Mouse (Mus musculus) cerebellum, adult 11 months (tissue): ENCODE results near the gene Slc43a2.

Source experiments
- DNase-seq: peaks from one replicate; pipeline ENCODE4 v3.0.0; 2022

Gene Slc43a2

DNA sequence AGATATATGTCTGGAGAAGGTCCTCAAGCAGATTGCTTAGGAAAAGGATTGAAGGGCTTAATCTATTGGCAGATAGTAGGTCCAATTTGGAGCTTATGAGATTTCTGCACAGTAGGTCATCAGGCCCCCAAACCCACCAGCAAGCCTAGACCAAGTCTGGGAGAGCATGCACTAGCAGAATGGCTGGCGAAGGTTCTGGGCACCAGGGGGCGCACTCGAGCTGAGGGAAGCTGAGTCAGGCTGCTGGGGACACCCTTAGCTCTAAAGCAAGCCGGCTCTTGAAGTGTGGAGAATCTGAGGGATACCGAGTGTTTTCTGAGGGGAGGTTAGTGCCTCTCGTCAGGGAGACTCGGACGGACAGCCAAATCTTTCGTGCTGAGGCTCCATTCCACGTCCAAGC, 1.2 kb upstream of the Slc43a2 start:
- peak; percentile 96 for DNase-seq

DNA sequence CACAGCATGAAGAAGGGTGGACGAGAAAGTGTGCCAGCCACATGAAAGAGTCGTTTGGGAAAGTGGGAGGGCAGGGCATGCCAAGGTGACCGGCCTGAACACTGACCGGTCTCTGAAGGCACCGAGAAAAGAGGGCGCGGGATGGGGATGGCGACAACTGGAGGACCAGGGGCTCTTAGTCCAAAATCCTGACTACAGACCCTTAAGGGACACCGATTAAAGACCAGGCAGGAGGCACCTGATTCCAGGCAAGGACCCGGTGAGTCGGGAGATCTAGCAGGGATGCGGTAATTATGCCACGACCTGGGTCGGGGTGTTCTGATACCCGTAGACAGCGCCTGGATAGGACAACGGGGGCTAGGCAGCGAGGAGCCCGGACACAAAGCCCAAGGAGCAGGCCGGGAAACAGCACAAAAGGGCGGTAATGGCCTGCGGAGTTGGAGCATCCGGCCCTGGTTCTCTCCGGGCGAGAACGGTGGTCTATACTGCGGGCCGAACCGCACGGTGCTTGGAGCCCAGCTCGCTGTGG, 585 bp upstream of the Slc43a2 start:
- DNase-seq = peak; percentile 50

DNA sequence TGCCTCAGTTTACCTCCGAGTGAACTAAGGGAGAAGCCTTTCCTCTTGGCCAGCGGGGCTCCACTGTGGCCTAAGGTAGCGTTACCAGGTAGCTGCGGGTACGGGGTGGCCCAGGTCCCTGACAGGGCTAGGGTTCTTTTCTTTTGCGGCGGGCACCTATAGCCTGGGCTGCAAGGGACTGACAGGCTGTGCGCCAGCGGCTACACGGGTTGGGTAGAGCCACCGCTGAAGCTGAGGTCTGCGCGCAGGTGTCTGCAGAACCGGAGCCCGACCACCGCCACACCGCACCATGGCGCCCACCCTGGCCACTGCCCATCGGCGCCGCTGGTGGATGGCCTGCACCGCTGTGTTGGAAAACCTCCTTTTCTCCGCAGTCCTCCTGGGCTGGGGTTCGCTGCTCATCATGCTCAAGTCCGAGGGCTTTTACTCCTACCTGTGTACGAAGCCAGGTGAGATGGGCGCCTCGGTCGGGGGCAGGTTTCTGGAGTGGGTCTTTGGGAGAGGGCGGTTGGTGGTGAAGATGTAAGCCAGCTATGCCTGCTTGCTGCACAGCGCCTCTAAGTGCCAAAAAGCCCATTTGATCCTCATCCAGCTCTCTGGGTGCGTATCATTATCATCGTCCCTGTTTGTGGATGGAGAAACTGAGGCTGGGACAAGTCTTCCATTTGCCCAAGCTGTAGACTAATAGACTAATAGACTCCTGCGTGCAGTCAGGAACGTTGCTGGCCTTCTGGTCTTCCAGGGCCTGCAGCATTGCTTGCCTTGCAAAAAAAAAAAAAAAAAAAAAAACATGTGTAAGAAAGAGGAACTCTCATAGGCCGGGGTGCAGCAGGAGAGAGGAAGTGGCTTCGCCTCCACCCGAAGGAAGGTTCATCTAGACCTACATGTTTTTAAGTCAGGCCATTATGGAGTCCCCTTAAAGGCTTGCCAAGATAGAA, 1.1 kb downstream of the Slc43a2 start:
- peak; percentile 62 for DNase-seq

DNA sequence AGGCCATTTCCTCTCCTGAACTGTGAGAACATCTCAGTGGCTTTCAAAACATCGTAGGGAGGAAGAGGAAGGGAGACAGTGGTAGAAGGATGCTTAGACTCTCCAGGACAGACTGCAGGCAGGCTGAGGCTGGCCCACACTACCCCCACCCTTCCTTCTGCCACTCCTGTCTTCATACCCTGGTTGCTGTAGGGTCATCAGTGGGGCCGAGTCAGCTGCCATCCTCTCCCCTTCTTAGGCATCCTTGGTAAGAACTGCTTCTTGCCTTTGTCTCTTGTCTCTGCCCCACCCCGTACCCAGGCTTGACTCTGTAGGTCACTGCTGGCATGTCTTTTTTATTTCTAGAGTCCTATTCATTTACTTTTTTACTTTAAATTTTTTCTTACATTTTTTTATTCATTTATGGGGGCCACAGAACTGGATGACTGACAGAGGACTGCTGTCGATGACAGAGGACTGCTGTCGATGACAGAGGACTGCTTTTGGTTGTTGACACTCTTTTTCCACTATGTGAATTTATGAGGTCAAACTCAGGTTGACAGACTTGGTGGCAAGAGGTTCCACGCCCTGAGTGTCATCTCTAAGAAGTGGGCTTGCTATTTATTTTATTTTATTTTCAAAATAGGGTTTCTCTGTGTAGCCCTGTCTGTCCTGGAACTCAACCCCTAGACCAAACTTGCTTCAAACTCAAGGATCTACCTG, 2.0 kb downstream of the Slc43a2 start:
- no peak for DNase-seq

DNA sequence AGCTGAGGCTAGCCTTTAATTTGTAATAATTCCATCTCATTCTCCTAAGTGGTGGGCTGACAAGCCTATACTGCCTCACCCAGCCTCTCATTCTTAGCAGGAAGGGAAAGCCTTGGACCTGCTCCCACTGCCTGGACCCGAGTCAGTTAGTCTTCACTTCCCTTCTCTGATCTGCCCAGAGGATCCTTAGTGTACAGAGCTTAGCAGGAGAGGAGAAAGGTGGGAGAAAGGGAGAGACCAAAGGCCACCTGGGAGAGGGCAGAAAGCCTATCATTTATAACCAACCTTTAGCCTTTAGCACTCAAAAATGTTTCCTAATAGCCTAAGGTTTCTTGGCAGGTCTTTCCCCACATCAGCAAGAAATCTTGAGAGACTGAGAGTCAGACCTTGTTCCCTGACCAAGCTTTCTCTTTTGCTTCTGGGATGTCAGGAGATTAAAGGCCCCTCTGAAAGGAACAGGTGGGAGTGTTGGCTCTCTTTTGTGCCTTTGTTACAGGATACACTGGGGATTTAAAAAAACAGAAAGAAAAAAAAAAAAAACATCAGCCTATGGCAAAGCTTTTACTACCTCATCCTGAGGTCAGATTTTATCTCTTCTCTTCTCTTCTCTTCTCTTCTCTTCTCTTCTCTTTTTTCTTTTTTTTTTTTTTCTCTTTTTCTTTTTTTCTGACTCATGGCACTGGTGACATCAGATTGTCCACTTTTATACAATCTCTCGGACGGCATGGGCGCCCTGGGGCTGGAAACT, 3.0 kb downstream of the Slc43a2 start:
- no peak for DNase-seq

DNA sequence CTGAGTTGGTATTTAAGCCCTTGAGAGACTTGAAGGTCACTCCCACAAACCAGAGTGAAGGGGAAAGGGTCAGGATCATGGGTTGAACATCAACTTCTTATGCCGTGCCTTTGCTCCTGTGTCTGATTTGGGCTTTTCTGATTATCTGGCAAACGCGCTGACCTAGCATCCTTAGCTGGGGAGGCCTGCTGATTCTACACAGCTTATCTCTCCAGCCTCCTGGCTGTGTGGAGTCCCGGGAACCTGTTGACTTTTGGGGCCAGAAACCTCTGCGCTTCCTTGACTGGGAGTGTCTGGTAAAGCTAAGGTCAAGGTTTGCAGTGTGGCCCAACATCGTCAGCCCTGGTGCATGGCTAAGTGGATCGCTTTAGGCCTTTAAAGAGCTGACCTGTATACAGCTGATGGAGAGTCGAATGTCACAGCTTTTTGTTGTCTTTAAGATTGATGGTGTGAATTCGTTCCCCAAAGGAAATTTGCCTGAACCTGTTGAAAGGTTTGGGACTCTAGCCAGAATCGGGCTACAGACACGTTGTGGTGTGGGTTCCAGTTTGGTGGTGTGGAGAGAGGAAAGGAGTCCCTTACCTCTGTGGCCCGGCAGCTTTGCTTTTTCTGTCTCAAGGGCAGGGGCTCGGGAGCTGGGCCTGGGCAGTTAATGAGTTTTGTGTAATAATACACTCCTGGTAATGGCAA, 3.8 kb downstream of the Slc43a2 start:
- no peak for DNase-seq

DNA sequence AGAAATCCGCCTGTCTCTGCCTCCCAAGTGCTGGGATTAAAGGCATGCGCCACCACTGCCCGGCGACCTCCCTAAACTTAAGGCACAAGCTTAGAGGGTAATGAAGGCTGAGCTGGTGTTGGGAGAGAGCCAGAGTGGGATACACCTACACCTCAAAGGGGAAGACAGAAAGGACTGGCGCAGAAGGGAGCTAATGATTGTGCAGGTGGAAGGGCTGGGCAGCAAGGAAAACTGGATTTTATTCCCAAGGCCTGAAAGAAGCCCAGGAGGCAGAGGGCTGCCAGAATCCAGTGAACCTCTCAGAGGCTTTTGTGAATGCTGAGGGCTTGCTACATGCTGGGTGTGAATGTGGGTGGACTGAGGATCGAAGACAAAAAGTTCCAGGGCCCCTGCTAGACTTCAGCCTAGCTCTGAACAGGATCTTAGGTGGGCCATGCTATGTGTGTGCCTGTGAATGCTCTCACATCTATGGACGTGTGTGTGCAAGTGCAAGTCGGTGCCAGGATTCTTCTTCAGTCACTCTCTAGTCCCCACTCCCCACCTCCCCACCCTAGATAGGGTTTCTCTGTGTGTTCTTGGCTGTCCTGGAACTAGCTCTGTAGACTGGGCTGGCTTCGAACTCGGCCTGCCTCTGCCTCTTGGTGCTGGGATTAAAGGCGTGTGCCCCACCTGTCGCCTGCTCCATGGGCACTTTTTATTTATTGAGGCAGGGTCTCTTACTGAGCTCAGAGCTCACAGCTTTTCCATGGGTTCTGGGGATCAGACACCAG, 4.9 kb downstream of the Slc43a2 start:
- DNase-seq = no peak

DNA sequence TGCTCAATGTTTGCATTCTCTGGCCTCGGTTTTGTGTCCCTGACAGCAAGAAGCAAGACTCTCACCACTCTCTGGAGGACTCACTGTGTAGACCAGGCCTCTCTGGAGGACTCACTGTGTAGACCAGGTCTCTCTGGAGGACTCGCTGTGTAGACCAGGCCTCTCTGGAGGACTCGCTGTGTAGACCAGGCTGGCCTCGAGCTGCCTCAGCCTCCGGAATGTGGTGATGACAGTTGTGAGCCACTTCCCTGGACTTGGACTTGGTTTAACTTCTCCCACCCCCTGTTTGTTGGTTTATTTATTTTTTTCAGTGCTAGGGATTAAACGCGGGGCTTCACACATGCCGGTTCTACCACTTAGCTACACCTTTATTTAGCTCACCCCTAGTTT, 5.5 kb downstream of the Slc43a2 start:
- no peak for DNase-seq

DNA sequence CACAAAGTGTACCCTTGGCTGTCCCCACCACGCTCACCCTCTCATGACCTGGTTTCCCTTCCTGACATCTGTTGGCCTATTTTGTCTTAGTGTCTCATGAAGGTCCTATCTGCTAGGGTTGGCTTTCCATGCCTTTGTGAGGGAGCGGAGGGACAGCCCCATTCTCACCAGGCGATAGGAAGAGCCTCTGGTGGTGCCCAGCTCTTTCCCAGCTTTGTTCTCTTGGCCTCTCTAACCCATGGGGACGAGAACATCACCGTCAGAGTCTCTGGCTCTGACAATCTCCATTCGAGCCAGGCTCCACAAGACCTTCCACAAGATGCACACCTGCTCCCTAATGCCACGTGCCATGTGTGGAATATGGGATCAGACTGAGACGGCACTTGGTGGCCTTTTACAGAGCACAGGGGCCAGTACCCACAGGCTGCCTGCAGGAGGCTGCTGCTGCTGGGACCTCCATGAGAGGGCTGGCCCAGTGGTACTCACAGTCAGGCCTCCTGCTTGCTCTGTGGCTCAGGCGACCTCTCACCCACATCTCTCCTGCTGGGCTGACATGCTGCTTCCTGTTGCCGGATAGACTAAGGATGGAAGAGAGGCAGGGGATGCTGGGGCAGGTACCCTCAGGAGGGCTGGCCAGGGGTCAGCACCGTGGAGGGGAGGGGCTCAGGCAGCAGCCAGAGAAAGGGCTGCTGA, 6.1 kb downstream of the Slc43a2 start:
- DNase-seq = no peak

DNA sequence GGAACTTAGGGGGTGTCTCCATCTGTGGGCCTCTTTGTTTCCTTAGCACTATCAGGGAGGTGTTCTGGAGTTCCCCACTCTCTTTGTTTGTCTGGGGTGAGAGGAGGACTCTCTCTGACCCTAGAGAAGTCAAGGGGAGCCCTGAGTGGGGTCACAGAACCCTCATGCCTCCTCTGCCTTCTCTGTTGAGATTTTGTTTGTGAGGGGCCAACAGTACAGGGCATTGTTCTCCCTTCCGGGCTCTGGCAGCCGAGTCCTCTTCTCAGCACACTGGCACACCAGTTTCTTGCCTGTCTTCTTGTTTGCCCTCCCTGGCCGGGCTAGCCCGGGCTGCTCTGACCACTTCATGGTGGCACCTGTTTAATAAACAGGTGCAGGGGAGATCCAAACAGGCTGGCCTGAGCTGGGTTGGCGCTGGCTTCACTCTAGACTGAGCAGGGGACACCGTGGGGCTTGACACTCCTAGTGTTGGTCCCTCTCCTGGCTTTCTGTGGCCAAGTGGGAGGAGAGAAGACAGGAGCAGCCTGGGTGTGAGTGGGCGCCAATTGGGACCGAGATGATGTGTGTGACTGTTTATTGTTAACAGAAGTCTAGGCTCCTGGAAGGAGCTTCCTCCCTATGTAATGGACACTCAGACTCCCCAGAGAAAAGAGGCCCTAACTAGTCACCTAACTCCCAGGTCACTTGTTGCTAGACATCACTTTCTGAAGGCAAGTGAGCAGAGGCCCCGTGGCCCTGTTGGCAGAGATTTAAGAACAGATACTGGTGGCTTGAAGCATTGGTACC, 6.9 kb downstream of the Slc43a2 start:
- no peak for DNase-seq

DNA sequence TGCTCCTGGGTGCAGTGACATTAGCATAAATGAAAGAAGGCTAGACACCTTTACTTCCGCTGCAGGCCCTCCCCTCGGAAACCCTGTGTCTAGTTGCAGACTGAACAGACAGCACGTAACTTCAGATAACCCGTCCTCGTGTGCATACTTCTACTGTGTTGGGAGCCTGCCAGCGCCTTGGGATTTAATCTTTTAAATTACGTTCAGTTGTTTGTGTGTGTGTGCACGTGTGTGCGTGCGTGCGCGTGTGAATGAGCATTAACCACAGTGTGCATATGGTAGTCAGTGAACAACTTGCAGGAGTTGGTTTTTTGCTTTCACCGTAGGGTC, 7.4 kb downstream of the Slc43a2 start:
- no peak for DNase-seq

DNA sequence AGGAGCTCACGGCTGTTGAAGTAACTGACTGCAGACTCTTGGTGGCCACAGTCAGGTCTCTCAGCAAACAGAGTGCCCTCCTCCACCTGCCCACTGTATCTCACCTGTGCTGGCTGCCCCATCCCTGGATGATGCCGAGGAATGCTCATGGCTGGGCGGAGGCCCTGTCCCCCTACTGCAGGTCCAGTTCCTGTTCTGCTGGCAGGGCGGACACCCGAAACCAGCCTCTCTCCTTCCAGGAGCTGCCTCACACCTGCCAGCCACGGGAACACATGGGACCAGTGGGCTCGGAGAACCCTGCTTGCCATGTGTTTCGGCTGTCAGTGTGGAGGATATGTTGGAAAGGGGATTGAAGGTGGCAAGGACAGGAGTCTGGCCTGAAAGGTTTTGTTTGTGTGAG, 8.7 kb downstream of the Slc43a2 start:
- DNase-seq = no peak

DNA sequence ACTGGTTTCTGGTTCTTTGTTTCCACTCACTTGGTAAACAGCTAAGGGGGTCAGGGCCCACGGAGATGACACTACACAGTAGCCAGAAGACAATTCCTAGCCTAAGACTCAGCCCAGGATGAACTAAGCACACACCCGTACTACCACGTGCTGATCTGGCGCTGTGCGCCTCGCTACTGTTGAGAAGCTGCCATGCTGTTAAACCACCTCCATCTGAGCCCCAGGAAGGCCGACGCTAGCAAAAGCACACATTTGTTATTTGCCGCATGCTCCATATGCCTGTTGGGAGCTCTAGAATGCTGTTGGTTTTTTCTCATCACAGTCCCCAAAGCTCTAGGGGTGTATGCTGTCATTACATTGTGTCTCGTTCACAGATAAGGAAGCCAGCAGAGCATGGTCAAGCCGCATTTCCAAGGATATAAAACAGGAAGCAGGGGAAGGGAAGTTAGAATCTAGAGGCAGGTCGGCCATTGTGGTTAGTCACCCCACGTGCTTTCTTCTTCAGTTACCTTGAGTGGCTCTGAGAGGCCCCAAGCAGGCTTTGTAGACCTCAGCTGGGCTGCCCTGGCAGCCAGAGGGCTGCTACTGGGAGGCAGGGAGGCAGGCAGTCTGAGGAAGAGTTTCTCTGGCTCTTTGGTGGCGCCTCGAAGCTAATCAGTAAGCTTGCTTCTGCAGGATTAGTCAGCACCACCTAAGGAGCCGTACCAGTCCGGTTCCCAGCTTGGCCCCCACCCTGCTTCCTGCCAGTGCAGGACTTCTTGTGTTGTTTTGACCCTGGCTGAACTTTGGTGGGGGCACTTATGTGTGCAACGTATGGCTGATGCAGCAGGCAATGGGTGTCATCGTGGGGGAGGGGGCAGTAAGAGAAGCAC, 9.5 kb downstream of the Slc43a2 start:
- no peak for DNase-seq

DNA sequence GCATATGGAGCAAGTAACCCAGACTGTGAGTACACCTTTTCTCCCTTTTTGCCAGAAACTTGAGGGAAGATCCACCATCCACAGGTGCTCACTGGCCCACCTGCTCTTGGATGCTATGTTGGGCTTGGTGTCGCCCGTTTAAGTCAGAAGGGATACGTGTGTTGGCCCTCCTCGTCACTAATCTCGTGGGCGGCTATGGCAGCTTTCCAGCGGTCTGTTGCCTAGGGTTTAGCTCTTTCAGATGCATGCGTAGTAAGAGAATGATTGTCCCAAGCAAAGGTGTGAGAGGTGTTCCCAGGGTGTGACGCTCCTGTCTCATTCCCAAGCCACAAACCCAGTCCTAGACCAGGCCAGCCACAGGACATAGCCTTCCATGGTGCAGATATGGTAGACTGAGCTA, 13.2 kb downstream of the Slc43a2 start:
- no peak for DNase-seq

DNA sequence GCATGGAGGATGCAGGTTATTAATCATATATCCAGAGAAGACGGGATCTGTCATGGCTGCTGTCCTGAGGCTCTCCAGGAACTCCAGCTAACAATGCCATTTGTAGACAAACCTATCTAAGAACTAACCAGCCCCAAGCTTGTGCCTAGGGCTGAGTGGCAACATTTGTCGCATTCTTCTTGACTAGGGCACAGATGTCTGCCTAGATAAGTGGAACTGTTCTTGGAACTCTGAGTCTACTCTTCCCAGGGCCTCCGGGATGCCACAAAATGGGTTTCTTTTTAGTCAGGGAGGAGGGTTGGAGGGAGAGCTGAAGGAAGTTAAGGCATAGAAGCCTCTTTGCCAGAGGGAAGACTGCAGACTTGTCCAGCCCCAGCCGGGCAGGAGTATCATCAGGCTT, 14.6 kb downstream of the Slc43a2 start:
- no peak for DNase-seq

DNA sequence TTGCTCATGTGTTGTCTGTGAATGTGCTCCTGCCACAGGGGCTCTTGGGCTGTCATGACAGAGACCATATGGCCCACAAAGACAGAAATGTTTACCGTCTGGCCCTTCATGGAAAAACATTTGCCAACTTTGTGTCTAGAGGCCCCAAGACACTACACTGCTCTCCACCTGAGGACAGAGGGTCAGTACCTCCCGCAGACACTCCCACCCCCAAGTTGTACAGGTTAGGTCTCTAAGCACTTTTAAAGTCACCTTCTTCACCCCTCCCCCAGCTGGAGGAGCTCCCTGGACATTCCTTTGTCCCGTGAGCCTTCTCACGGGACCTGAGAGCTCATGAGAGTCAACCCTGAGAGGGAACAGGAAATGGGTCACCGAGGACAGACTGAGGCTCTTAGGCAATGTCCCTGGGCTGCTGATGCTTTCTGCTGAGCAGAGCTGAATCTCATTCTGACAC, 18.2 kb downstream of the Slc43a2 start:
- no peak for DNase-seq

DNA sequence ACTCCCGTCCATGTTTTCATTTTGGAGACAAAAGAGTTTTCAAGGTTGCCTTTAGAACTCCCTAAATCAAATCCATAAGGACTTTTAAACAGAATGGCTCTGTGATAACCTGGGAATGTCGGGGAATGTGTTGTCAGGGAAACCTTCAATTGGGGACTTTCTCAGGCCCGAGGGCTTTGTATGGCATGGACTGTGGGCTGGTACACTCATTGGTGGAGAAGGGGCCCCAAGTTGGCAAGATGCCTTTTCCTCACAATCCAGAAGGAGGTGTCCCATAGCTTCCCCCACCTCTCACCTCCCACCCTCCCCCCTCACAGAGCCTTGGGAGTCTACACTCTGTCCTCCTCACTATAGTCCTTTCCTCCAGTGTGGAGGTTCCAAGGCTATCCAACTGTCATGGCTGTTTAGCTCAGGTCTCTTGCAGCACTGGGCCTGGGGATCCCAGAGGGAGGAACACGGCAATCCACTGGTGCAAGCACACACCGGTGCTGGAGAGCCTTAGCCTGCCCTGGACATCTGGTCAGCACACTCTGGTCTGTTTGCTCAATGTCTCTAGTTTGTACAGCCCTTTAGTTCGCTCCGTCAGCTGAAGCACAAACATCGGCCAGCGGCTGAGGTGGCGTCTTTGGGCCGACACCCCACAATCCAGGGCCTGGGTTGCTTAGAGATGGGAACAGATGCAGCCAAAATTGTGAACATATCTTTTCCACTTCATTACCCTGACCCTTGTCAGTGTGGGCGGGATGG, 18.9 kb downstream of the Slc43a2 start:
- peak; percentile 19 for DNase-seq

DNA sequence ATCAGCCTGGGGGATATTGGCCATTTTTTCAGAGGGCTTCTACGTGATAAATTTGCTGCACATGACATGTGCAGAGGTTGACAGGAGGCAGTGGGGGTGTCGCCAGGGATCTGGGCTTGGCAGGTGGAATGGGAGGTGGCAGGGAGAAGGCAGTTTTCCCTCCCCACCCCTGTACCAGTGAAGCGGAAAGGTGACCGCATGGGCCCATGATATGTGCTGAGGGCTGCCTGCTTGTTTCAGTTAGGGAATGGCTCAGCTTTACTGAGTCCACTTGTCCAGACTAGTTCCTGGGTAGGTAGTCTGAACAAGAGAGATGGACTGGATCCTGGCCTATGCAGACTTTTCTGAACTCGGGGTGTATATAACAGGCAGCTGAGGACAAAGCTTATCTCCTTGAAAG, 19.8 kb downstream of the Slc43a2 start:
- peak; percentile 26 for DNase-seq
